Mouse (Mus musculus): ENCODE results near the gene Atad3a.
"Not testable (repeated sequence)": the region's sequence is repeated elsewhere in the genome, so short reads cannot be mapped to it uniquely, and the experiment has no call there.

Gene Atad3a

GRCm38 (mm10) chr4:155760613-155761355 lies at the start of gene Atad3a:
Gene Atad3a, minus strand, starts transcription at chr4:155761093.
- peak; percentile 97 for DNase-seq (ENCODE audit: low spot score)

DNA sequence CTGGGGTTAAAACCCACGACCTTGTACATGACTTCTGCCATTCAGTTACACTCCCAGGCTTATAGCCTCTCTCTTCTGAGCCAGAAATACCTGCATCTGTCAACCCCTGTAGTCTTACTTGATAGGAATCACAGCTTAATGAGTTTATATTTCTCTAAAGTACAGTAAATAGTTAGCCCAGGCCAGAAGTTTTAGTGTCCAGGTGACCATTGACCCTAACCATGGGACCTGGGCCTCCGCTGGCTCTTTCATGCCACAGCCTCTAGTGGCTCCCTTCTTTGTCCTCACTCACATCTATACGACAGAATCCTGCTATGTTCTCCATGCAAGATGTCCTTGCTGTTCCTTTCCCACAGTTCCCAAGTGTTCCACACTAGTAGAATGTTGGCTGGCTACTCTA lies 46.9 kb upstream of the Atad3a start:
- no peak for DNase-seq (ENCODE audit: low spot score)

DNA sequence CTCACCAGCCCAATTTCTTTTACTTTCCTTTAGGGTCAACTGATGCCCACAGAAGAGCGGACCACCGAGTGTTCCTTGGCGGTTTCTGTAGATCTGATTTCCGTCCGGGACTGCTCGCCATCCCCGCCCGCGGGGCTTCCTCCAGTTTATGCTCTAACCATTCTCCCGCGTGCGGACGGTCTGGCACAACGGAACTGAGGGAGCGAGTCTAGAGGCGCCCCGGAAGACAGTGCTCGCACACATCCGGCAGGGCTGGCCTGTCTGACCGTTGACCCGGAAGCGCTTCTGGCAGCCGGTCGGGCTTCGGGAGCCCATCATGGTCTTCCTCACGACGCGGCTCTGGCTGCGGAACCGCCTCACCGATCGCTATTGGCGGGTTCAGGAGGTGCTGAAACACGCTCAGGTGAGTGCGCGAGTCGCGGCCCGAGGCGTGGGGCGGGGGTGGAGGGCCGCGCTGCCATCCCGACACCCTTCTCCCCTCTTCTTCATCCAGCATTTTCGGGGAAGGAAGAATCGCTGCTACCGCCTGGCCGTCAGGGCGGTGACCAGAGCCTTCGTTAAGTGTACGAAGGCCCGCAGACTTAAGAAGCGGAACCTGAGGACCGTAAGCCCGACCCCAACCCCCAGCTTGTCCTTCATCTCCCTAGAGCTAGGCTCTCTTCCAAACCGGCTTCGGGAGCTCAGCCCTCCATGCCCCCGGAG lies 42.6 kb upstream of the Atad3a start:
- peak; percentile 92 for DNase-seq (ENCODE audit: low spot score)

DNA sequence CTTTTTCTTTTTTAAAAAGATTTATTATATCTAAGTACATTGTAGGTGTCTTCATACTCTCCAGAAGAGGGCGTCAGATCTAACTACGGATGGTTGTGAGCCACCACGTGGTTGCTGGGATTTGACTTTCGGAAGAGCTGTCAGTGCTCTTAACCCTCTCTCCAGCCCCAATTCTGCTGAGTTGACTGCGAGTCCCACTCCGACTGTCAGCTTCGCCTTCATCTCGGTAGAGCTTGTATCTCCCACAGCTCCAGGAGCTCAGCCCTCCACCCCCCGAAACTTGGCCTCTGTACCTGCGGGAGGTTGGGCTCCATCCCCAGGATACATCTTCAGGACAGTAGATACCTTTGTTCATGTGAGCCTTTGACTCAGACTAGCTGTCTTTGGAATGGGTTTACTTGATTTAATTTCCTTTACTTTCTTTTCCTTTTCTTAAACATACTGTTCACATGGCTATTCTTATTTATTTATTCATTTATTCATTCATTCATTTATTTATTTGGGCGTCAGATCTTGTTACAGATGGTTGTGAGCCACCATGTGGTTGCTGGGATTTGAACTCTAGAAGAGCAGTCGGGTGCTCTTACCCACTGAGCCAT lies 41.9 kb upstream of the Atad3a start, which contains the start of gene Mrpl20:
Gene Mrpl20 (plus strand): TSS at position 138 of the 599 bp plus-strand sequence.
- no peak for DNase-seq (ENCODE audit: low spot score)

DNA sequence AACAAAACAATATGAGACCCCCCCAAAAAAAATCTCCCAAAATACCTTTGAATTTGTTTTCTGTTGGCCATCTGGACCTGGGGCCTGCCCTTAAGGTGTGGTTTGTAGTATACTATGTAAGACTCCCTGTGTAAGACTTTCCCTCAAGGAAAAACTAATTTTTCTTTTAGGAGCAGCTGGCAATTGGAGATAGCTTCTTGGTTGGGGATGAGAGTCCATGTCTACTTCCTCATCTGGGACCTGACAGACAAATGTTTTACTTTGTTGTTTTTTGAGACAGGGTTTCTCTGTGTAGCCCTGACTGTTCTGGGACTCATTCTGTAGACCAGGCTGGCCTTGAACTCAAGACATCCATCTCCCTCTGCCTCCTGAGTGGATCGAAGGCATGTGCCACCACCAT lies 41.2 kb upstream of the Atad3a start:
- DNase-seq (ENCODE audit: low spot score) = no peak

- DNase-seq (ENCODE audit: low spot score) = no peak
Observed at GRCm38 (mm10) chr4:155793730-155794129, 32.8 kb upstream of the Atad3a start.

- no peak for DNase-seq (ENCODE audit: low spot score)
Observed at GRCm38 (mm10) chr4:155791240-155791933, 30.5 kb upstream of the Atad3a start.

GRCm38 (mm10) chr4:155790650-155791161 lies 29.8 kb upstream of the Atad3a start:
- no peak for DNase-seq (ENCODE audit: low spot score)

GRCm38 (mm10) chr4:155790021-155790489 lies 29.2 kb upstream of the Atad3a start, which contains the start of gene Ankrd65:
Gene Ankrd65, plus strand, starts transcription at chr4:155790439.
- no peak for DNase-seq (ENCODE audit: low spot score)

- DNase-seq (ENCODE audit: low spot score) = not testable (repeated sequence)
Observed at GRCm38 (mm10) chr4:155788833-155789232, 27.9 kb upstream of the Atad3a start.

DNA sequence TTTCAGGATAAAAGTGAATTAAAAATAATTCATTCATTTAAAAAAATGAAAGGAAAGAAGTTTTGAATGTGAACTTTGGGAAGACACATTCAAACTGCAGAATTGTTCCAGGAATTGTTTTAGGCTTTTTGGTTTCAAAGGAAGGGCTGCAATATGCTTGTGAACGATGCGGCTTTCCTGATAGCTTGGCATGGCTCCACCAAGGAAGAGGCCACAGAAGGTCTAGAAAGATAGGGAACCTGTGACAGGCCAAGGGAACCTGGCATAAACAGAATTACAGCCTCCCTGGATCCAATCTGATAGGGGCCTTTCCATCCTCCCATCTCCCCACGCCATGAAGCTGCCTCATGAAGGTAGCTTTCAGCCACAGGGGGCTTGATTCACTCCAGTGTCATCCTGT lies 27.4 kb upstream of the Atad3a start:
- DNase-seq (ENCODE audit: low spot score) = peak; percentile 48

DNA sequence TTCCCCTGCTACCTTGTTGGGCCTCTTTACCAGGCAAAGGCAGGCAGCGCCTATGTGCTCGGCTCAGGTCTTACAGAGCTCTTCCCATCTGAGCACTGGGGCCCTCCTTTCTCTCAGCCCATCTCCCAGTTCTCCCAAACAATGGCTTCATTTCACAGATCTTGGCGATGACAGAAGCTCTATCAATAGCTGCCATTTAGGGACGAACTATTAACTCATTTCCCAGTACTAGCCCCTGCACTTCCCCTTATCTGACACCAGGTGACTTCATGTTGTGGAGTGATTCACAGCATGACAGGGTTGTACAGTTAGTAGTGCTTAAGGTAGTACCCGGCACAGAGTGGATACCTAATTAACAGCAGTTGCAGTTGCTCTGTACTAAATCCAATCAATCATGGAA lies 24.9 kb upstream of the Atad3a start, which contains the start of gene Tmem88b:
Gene Tmem88b (minus strand): TSS at position 56 of the 400 bp plus-strand sequence.
- no peak for DNase-seq (ENCODE audit: low spot score)

GRCm38 (mm10) chr4:155785246-155785645 lies 24.4 kb upstream of the Atad3a start:
- no peak for DNase-seq (ENCODE audit: low spot score)

DNA sequence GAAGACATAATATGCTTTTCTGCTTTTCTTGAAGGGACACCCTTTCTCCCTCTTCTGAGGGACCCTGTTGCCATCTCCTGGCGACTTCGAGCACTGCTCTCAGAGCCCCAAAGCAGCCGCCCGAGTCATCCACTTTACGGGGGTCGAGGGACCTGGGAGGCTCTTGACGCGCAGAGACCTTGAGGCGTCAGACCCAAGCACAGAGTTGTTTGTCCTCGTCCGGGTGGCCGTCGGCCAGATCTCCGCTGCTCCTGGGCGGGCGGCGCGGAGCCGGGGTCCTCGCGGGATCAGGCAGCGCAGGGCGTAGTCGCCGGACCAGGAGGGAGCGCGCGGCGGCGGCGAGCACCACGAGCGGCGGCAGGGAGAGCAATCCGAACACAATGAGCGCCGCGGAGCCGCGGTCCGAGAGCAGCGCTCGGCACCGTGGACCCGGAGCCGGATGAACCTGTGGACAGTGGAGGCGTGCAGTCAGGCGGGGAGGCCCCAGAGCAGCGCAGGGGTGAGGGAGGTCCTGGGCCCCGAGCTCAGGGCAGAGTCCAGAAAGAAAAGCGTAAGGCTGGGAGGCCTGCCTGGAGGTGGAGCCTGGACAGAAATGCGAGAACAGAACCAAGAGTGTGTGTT lies 23.3 kb upstream of the Atad3a start:
- peak; percentile 70 for DNase-seq (ENCODE audit: low spot score)

DNA sequence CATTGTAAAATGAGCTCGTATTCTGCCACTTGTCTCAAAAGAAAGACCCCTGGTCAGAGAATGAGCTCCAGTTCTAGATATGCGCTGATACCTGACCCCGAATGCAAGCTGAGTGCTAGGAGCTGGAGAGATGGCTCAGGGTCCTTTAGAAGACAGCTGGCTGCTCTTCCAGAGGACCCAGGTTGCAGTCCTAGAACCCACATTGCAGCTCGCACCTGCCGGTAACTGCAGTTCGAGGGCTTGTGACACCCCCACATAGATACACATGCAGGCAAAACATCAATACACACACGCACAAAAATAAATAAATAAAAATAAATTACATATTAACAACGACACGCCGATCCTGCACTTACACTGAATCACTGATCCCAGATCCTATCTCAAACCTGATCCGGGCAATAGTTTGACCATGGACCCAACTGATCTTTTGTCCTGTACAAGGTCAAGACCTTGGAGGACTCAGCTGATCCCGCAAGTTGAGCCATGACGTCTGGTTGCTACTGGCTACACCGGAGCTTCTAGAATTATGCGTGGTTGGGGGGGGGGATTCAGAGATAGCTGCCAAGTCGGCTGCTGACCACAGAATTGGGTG lies 22.7 kb upstream of the Atad3a start:
- no peak for DNase-seq (ENCODE audit: low spot score)

DNA sequence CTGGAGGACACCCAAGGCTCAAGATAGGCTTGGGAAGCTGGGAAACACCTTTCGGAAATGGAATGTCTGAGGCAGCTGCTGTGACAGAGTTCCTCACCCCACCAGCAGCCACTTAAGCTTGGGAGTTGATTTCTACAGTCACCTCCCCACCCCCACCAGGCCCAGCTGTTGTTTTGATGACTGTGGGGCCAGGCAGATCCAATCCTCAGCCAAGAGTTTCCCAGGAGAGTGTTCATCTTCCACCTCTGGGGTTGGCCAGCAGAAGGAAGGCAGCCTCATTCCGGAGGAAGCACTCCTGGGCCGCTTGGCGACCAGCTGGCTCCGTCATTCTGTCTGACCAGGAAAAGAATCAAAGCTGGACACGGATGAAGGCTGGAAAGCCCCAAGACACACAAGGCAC lies 20.0 kb upstream of the Atad3a start:
- no peak for DNase-seq (ENCODE audit: low spot score)

- DNase-seq (ENCODE audit: low spot score) = no peak
Observed at GRCm38 (mm10) chr4:155779498-155779897, 18.6 kb upstream of the Atad3a start.

GRCm38 (mm10) chr4:155777816-155778215 lies 16.9 kb upstream of the Atad3a start:
- no peak for DNase-seq (ENCODE audit: low spot score)

- no peak for DNase-seq (ENCODE audit: low spot score)
Observed at GRCm38 (mm10) chr4:155776704-155777335, 15.9 kb upstream of the Atad3a start.

DNA sequence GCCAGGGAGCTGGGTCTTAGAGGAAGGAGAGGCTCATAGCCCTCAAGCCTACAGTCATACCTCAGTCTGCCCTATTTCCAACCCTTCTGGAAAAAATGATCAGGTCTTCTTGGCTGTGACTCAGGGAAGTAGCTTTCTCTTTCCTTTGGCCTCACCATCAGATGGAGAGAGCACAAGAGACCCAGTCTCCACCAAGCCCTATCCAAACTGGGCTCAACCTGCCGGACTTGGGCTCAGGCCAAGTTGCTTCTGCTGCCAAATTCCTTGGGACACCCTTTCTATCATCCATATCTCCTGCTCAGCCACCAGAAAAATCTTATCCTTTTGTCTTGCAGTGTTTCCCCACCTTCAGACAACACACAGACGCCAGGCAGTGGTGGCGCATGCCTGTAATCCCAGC lies 15.0 kb upstream of the Atad3a start:
- no peak for DNase-seq (ENCODE audit: low spot score)

All from spleen, adult 12 weeks (tissue).